13 mouse cellular contexts compared by ENCODE assay signal in the genomic region with DNA sequence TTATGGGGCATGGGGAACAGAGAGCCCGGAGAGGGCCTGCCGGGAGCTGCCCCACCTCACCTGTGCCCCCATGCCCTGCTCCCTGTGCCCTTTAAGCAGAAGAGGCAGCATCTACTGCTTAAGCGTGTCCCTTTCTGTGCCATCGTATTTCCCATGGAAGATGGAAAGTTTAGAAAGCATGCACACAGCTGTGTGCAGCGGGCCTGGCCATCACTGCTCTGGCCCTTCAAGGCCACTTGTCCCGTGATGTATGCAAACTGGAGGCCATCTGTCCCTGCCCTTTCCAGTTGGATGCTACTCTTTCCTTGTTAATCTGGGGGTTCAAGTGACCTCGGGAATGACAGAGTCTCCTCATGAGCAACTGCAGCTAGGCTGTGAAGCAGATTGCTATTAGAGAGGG.
"Had no signal": no experiment of that assay in that cellular context is flagged by ENCODE, and none has a peak within 500 bp of the region (broad histone marks: within the 10 kb centered on the region; RNA-seq: fewer than 3 reads in every experiment).

No protein-coding gene starts in this region.

- H3K27ac ChIP-seq: left cerebral cortex, adult 2 months; limb, embryonic 10.5 days; liver, embryonic 15.5 days; midbrain, embryonic 13.5 days had no signal

- ATAC-seq: lung, postnatal 0 days; midbrain, embryonic 13.5 days had no signal

- H3K9me3 ChIP-seq: limb, embryonic 10.5 days; liver, embryonic 15.5 days; midbrain, embryonic 13.5 days had no signal

- H3K4me2 ChIP-seq: liver, embryonic 11.5 days; liver, embryonic 15.5 days; midbrain, embryonic 13.5 days had no signal

- H3K36me3 ChIP-seq: liver, embryonic 15.5 days; midbrain, embryonic 13.5 days had no signal

- H3K9ac ChIP-seq: liver, embryonic 15.5 days; midbrain, embryonic 13.5 days had no signal

- H3K27me3 ChIP-seq: liver, embryonic 15.5 days; midbrain, embryonic 13.5 days had no signal

- H3K4me1 ChIP-seq: liver, embryonic 15.5 days had no signal

- DNase-seq: lung, adult 2 months; lung, postnatal 36 days; right cerebral cortex, adult 18-20 months; right cerebral cortex, postnatal 4 days; spleen, adult 18-20 months; thymus, adult 18-20 months; thymus, postnatal 14 days had no signal

- H3K4me3 ChIP-seq: left cerebral cortex, adult 2 months; limb, embryonic 10.5 days; liver, embryonic 15.5 days; midbrain, embryonic 13.5 days had no signal
